Mouse (Mus musculus): ENCODE results near the gene Trim28. TPM values are rescaled to one million over a fixed set of nuclear protein-coding genes. Genes with fewer than 3 reads are reported as not detected.
A peak's percentile ranks its signal among the peaks of the same experiment; 100 is the strongest.
"Not testable (repeated sequence)": the region's sequence is repeated elsewhere in the genome, so short reads cannot be mapped to it uniquely, and the experiment has no call there.

The Trim28 gene
- polyA plus RNA-seq, 1 experiment = 186 TPM

GRCm38 (mm10) chr7:13046084-13046483 is 47.2 kb downstream of the Trim28 start:
- Histone ChIP-seq H3K36me3 (ENCODE audit: control insufficient read depth, insufficient read depth, low read length) (no peaks in the 10 kb centered on the region), H3K4me3 (ENCODE audit: insufficient read depth, low read depth, low read length) (no peak overlapping the region), H3K27ac (ENCODE audit: insufficient read depth, low read depth, low read length) (no peak overlapping the region), H3K4me1 (ENCODE audit: control insufficient read depth, insufficient read depth, low read length) (peaks cover 7% of the 10 kb centered on the region; the same call in 1 of the 2 replicates), H3K27me3 (replicated peaks; ENCODE audit: control insufficient read depth, insufficient read depth, low read length) (no peaks in the 10 kb centered on the region)
- TF ChIP-seq CTCF (conservative IDR thresholded peaks at IDR 0.05; ENCODE audit: insufficient read depth, insufficient read length, low read depth, low read length) = peak; percentile 86
- TF ChIP-seq POLR2A (IDR thresholded peaks at IDR 0.05; ENCODE audit: low read depth, low read length) = no peak
- peak; percentile 86 for DNase-seq
- 0% methylated on average over 2 of the region's 2 CpGs for WGBS

- DNase-seq = no peak
- TF ChIP-seq POLR2A (IDR thresholded peaks at IDR 0.05; ENCODE audit: low read depth, low read length) (no peak), CTCF (conservative IDR thresholded peaks at IDR 0.05; ENCODE audit: insufficient read depth, insufficient read length, low read depth, low read length) (no peak)
Measured at GRCm38 (mm10) chr7:13053001-13053400, 54.1 kb downstream of the Trim28 start.

GRCm38 (mm10) chr7:13053501-13053900 is 54.6 kb downstream of the Trim28 start:
- Histone ChIP-seq H3K4me1 (ENCODE audit: control insufficient read depth, insufficient read depth, low read length) (no peaks in the 10 kb centered on the region; the same call in 1 of the 2 replicates), H3K36me3 (ENCODE audit: control insufficient read depth, insufficient read depth, low read length) (no peaks in the 10 kb centered on the region), H3K27me3 (replicated peaks; ENCODE audit: control insufficient read depth, insufficient read depth, low read length) (no peaks in the 10 kb centered on the region), H3K27ac (ENCODE audit: insufficient read depth, low read depth, low read length) (no peak overlapping the region), H3K4me3 (ENCODE audit: insufficient read depth, low read depth, low read length) (no peak overlapping the region)
- WGBS = 95% methylated on average over 2 of the region's 2 CpGs
- TF ChIP-seq POLR2A (IDR thresholded peaks at IDR 0.05; ENCODE audit: low read depth, low read length) (no peak), CTCF (conservative IDR thresholded peaks at IDR 0.05; ENCODE audit: insufficient read depth, insufficient read length, low read depth, low read length) (no peak)
- DNase-seq = no peak

More at GRCm38 (mm10) chr7:13053001-13053400, 54.1 kb downstream of the Trim28 start:
- Histone ChIP-seq H3K27me3 (replicated peaks; ENCODE audit: control insufficient read depth, insufficient read depth, low read length) (no peaks in the 10 kb centered on the region), H3K4me1 (ENCODE audit: control insufficient read depth, insufficient read depth, low read length) (no peaks in the 10 kb centered on the region; the same call in 1 of the 2 replicates), H3K4me3 (ENCODE audit: insufficient read depth, low read depth, low read length) (no peak overlapping the region), H3K36me3 (ENCODE audit: control insufficient read depth, insufficient read depth, low read length) (no peaks in the 10 kb centered on the region), H3K27ac (ENCODE audit: insufficient read depth, low read depth, low read length) (no peak overlapping the region)
- WGBS = 86% methylated on average over 13 of the region's 13 CpGs

- Histone ChIP-seq H3K4me3 (ENCODE audit: insufficient read depth, low read depth, low read length) (peak overlapping the region; percentile 89), H3K27ac (ENCODE audit: insufficient read depth, low read depth, low read length) (peak overlapping the region; percentile 49; the same call in 1 of the 2 replicates), H3K27me3 (replicated peaks; ENCODE audit: control insufficient read depth, insufficient read depth, low read length) (no peaks in the 10 kb centered on the region), H3K36me3 (ENCODE audit: control insufficient read depth, insufficient read depth, low read length) (no peaks in the 10 kb centered on the region), H3K4me1 (ENCODE audit: control insufficient read depth, insufficient read depth, low read length) (no peaks in the 10 kb centered on the region; the same call in 1 of the 2 replicates)
- no peak for DNase-seq
- WGBS = 2% methylated on average over 15 of the region's 15 CpGs
- no peak for TF ChIP-seq CTCF (conservative IDR thresholded peaks at IDR 0.05; ENCODE audit: insufficient read depth, insufficient read length, low read depth, low read length)
- no peak for TF ChIP-seq POLR2A (IDR thresholded peaks at IDR 0.05; ENCODE audit: low read depth, low read length)
Measured at GRCm38 (mm10) chr7:13053961-13054286, 55.0 kb downstream of the Trim28 start.

- peak; percentile 98 for DNase-seq
- Histone ChIP-seq H3K36me3 (ENCODE audit: control insufficient read depth, insufficient read depth, low read length) (no peaks in the 10 kb centered on the region), H3K27me3 (replicated peaks; ENCODE audit: control insufficient read depth, insufficient read depth, low read length) (no peaks in the 10 kb centered on the region), H3K4me1 (ENCODE audit: control insufficient read depth, insufficient read depth, low read length) (no peaks in the 10 kb centered on the region; the same call in 1 of the 2 replicates), H3K27ac (ENCODE audit: insufficient read depth, low read depth, low read length) (peak within 1 kb of the TSS; percentile 89), H3K4me3 (ENCODE audit: insufficient read depth, low read depth, low read length) (peak within 1 kb of the TSS; percentile 89)
- TF ChIP-seq POLR2A (IDR thresholded peaks at IDR 0.05; ENCODE audit: low read depth, low read length) (peak; percentile 85), CTCF (conservative IDR thresholded peaks at IDR 0.05; ENCODE audit: insufficient read depth, insufficient read length, low read depth, low read length) (no peak)
- under 1% methylated on average over 41 of the region's 41 CpGs for WGBS
Measured at GRCm38 (mm10) chr7:13054287-13055010, 55.5 kb downstream of the Trim28 start, which contains the start of gene Mzf1. Gene Mzf1, minus strand, starts transcription at chr7:13054764.

GRCm38 (mm10) chr7:13056913-13057700 is 58.2 kb downstream of the Trim28 start:
- H3K27ac ChIP-seq (ENCODE audit: insufficient read depth, low read depth, low read length) = no peak overlapping the region
- no peaks in the 10 kb centered on the region; the same call in 1 of the 2 replicates for H3K4me1 ChIP-seq (ENCODE audit: control insufficient read depth, insufficient read depth, low read length)
- no peak for DNase-seq
- WGBS = 54% methylated on average over 8 of the region's 8 CpGs
- no peak for TF ChIP-seq POLR2A (IDR thresholded peaks at IDR 0.05; ENCODE audit: low read depth, low read length)
- no peak for TF ChIP-seq CTCF (conservative IDR thresholded peaks at IDR 0.05; ENCODE audit: insufficient read depth, insufficient read length, low read depth, low read length)
- H3K4me3 ChIP-seq (ENCODE audit: insufficient read depth, low read depth, low read length) = no peak overlapping the region
- no peaks in the 10 kb centered on the region for H3K36me3 ChIP-seq (ENCODE audit: control insufficient read depth, insufficient read depth, low read length)
- no peaks in the 10 kb centered on the region for H3K27me3 ChIP-seq (replicated peaks; ENCODE audit: control insufficient read depth, insufficient read depth, low read length)

GRCm38 (mm10) chr7:13059536-13059935 is 60.6 kb downstream of the Trim28 start:
- no peaks in the 10 kb centered on the region for H3K36me3 ChIP-seq (ENCODE audit: control insufficient read depth, insufficient read depth, low read length)
- no peak overlapping the region for H3K4me3 ChIP-seq (ENCODE audit: insufficient read depth, low read depth, low read length)
- DNase-seq = no peak
- H3K27ac ChIP-seq (ENCODE audit: insufficient read depth, low read depth, low read length) = no peak overlapping the region
- WGBS = 92% methylated on average over 9 of the region's 9 CpGs
- TF ChIP-seq POLR2A (IDR thresholded peaks at IDR 0.05; ENCODE audit: low read depth, low read length) = no peak
- no peak for TF ChIP-seq CTCF (conservative IDR thresholded peaks at IDR 0.05; ENCODE audit: insufficient read depth, insufficient read length, low read depth, low read length)
- no peaks in the 10 kb centered on the region for H3K27me3 ChIP-seq (replicated peaks; ENCODE audit: control insufficient read depth, insufficient read depth, low read length)
- no peaks in the 10 kb centered on the region; the same call in 1 of the 2 replicates for H3K4me1 ChIP-seq (ENCODE audit: control insufficient read depth, insufficient read depth, low read length)

GRCm38 (mm10) chr7:13063399-13063798 is 64.5 kb downstream of the Trim28 start:
- not testable (repeated sequence) for H3K27me3 ChIP-seq (replicated peaks; ENCODE audit: control insufficient read depth, insufficient read depth, low read length); DNase-seq; H3K4me3 ChIP-seq (ENCODE audit: insufficient read depth, low read depth, low read length); H3K27ac ChIP-seq (ENCODE audit: insufficient read depth, low read depth, low read length); H3K4me1 ChIP-seq (ENCODE audit: control insufficient read depth, insufficient read depth, low read length); H3K36me3 ChIP-seq (ENCODE audit: control insufficient read depth, insufficient read depth, low read length)
- 43% methylated on average over 2 of the region's 2 CpGs for WGBS

Measured in kidney, adult 2 months (tissue).